Mouse (Mus musculus) layer of hippocampus, postnatal 36 days (tissue): ENCODE measurements around the gene Mid2. TPM values are rescaled to one million over a fixed set of nuclear protein-coding genes. Genes with fewer than 3 reads are reported as not detected.

Source experiments
- total RNA-seq, 2 experiments: library from RNA; stranded (reverse); gene quantifications; 2 replicates each; pipeline ENCODE4 v1.2.3; 2021

Gene Mid2
- total RNA-seq, 2 experiments from 2014 or later: 20.2 to 22.5 TPM

Other genes with a start within 250 kb of the Mid2 start
- 10 to 100 TPM; 72.5 to 77.2 TPM for gene Prps1, start 208.0 kb upstream of the Mid2 start, total RNA-seq
- 100 to 1,000 TPM in 1 of 2 experiments, 10 to 100 TPM in 1; 96.2 to 138 TPM for gene Tsc22d3, start 63.9 kb upstream of the Mid2 start, total RNA-seq
- gene Tex13b, start 148.8 kb downstream of the Mid2 start, total RNA-seq: not detected
- not detected for gene Vsig1, start 243.0 kb downstream of the Mid2 start, total RNA-seq